Mouse (Mus musculus) A20 (cell line): ENCODE results near the gene A730071L15Rik.
A peak's percentile ranks its signal among the peaks of the same experiment; 100 is the strongest.

Experiments
- DNase-seq: peaks from one replicate; pipeline ENCODE4 v3.0.0-alpha.2; 2011; ENCODE audit warnings: low read depth, low spot score

Gene A730071L15Rik

GRCm38 (mm10) chr11:6199410-6200086, at the start of gene A730071L15Rik:
A730071L15Rik (plus strand) TSS chr11:6200029.
- DNase-seq = no peak

GRCm38 (mm10) chr11:6152864-6153263, 47.0 kb upstream of the A730071L15Rik start:
- DNase-seq = no peak

- peak; percentile 55 for DNase-seq
Measured at GRCm38 (mm10) chr11:6154211-6154701, 45.6 kb upstream of the A730071L15Rik start.

GRCm38 (mm10) chr11:6156651-6157050, 43.2 kb upstream of the A730071L15Rik start:
- DNase-seq = no peak

GRCm38 (mm10) chr11:6157119-6157518, 42.7 kb upstream of the A730071L15Rik start:
- DNase-seq = no peak

- no peak for DNase-seq
Measured at GRCm38 (mm10) chr11:6158515-6158914, 41.3 kb upstream of the A730071L15Rik start.

- peak; percentile 57 for DNase-seq
Measured at GRCm38 (mm10) chr11:6159704-6160275, 40.0 kb upstream of the A730071L15Rik start.

GRCm38 (mm10) chr11:6160663-6161271, 39.1 kb upstream of the A730071L15Rik start:
- no peak for DNase-seq

- no peak for DNase-seq
Measured at GRCm38 (mm10) chr11:6161549-6161948, 38.3 kb upstream of the A730071L15Rik start.

GRCm38 (mm10) chr11:6163062-6163461, 36.8 kb upstream of the A730071L15Rik start:
- DNase-seq = no peak

GRCm38 (mm10) chr11:6163706-6164105, 36.1 kb upstream of the A730071L15Rik start:
- DNase-seq = no peak

- no peak for DNase-seq
Measured at GRCm38 (mm10) chr11:6164781-6165180, 35.0 kb upstream of the A730071L15Rik start.

- DNase-seq = no peak
Measured at GRCm38 (mm10) chr11:6165391-6166081, 34.3 kb upstream of the A730071L15Rik start.

GRCm38 (mm10) chr11:6166351-6166750, 33.5 kb upstream of the A730071L15Rik start:
- DNase-seq = no peak

- peak; percentile 81 for DNase-seq
Measured at GRCm38 (mm10) chr11:6169041-6169663, 30.7 kb upstream of the A730071L15Rik start.

- DNase-seq = no peak
Measured at GRCm38 (mm10) chr11:6174719-6175118, 25.1 kb upstream of the A730071L15Rik start.

- DNase-seq = peak; percentile 72
Measured at GRCm38 (mm10) chr11:6175506-6175905, 24.3 kb upstream of the A730071L15Rik start.

- peak; percentile 90 for DNase-seq
Measured at GRCm38 (mm10) chr11:6177781-6178420, 21.9 kb upstream of the A730071L15Rik start.

GRCm38 (mm10) chr11:6178673-6179166, 21.1 kb upstream of the A730071L15Rik start:
- peak; percentile 80 for DNase-seq

GRCm38 (mm10) chr11:6179194-6179593, 20.6 kb upstream of the A730071L15Rik start:
- DNase-seq = no peak
